Mouse (Mus musculus): ENCODE results near the gene Dcdc2a.

- TF ChIP-seq CTCF (IDR thresholded peaks at IDR 0.05; ENCODE audit: low read depth, low read length) (no peak), POLR2A (IDR thresholded peaks at IDR 0.05; ENCODE audit: extremely low read depth, insufficient read depth, low read length) (no peak)
Measured at GRCm38 (mm10) chr13:25150861-25151260, 95.1 kb downstream of the Dcdc2a start.

All from liver, adult 2 months (tissue).